8 mouse cellular contexts compared by ENCODE assay signal in the genomic region with DNA sequence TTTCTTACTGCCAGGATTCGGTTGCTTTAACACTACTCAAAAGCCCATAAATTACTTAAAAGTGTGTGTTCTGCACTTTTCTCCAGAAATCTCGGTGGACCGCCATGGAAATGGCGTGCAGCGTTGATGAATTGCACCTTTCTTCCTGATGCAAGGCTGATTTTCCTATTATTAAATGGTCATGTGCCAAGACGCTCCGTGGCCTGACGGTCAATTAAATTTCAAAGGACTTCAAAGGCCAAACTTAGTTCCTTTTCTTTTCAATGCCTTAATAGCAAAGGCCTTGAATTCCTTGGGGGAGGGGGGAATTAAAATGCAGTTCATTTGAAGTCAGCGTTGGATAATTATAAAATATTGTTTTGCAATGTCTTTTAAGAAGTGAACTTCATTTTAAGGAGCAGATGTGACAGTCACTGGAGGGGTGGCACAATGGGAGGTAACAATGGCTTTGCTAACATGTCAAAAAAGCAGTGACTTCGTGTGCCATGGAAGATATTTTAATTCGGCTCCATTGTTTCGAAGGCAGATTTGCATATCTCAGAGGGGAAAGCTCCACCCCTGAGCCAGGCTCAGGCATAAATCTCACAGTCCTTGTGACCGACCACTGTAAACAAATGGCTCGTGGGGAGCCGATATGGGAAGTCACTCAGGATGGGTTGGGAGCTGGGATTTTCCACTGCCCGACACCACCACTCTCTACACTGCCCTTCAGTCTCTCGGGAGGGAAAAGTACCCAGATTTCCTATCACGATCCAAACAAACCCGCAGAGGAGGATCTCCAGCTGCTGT. TPM values are rescaled to one million over a fixed set of nuclear protein-coding genes. Genes with fewer than 3 reads are reported as not detected.
DNase-seq lines count a peak whose midpoint lies in the region; ATAC-seq and TF ChIP-seq lines count a peak whose summit lies in the region.
"Had no signal": no experiment of that assay in that cellular context is flagged by ENCODE, and none has a peak within 500 bp of the region (broad histone marks: within the 10 kb centered on the region; RNA-seq: fewer than 3 reads in every experiment).

No protein-coding gene starts in this region.

- no peaks in the 10 kb centered on the region for H3K27me3 ChIP-seq in lung, postnatal 0 days (replicated peaks; ENCODE audit: insufficient read depth, low read length)
- no peaks in the 10 kb centered on the region for H3K27me3 ChIP-seq in forebrain, embryonic 15.5 days
- H3K27me3 ChIP-seq in thymus, adult 2 months (ENCODE audit: control insufficient read depth, insufficient read depth, low read length), result no peaks in the 10 kb centered on the region
- H3K27me3 ChIP-seq: megakaryocyte, embryonic 14.5 days had no signal

- no peak overlapping the region for H3K4me3 ChIP-seq in lung, postnatal 0 days (ENCODE audit: low read depth, low read length)
- H3K4me3 ChIP-seq in forebrain, embryonic 15.5 days, result no peak overlapping the region
- H3K4me3 ChIP-seq in thymus, adult 2 months (ENCODE audit: control insufficient read depth, insufficient read depth, low read length), result no peak overlapping the region
- H3K4me3 ChIP-seq: megakaryocyte, embryonic 14.5 days had no signal

- H3K4me1 ChIP-seq in lung, postnatal 0 days (ENCODE audit: insufficient read depth, low read depth, low read length), result no peaks in the 10 kb centered on the region; the same call in 1 of the 2 replicates
- peaks cover 11% of the 10 kb centered on the region for H3K4me1 ChIP-seq in forebrain, embryonic 15.5 days
- H3K4me1 ChIP-seq in thymus, adult 2 months (replicated peaks; ENCODE audit: control insufficient read depth, insufficient read depth, low read length), result no peaks in the 10 kb centered on the region

- TF ChIP-seq POLR2A in thymus, adult 2 months (IDR thresholded peaks at IDR 0.05; ENCODE audit: control insufficient read depth, extremely low read depth, insufficient read depth, low read length, poor library complexity), result no peak

- H3K4me2 ChIP-seq in lung, postnatal 0 days (replicated peaks; ENCODE audit: low read depth, low read length), result no peak overlapping the region
- peak overlapping the region; percentile 27 for H3K4me2 ChIP-seq in forebrain, embryonic 15.5 days (replicated peaks)

- ATAC-seq in lung, postnatal 0 days, result peak; percentile 38; the same call in 1 of the 2 replicates
- peak; percentile 48; the same call in 1 of the 2 replicates for ATAC-seq in forebrain, embryonic 15.5 days (replicated peaks)

- no peak for DNase-seq in lung, postnatal 0 days (ENCODE audit: low spot score)
- no peak for DNase-seq in lung, adult 18-20 months
- peak; percentile 43 for DNase-seq in kidney, postnatal 10 days
- DNase-seq in telencephalon, adult 2 months (ENCODE audit: low read depth, low spot score), result peak; percentile 11
- DNase-seq in thymus, adult 2 months, result no peak
- DNase-seq in cerebellum, adult 9-10 months, result no peak

- no peak for TF ChIP-seq CTCF in lung, postnatal 0 days (IDR thresholded peaks at IDR 0.05)
- no peak for TF ChIP-seq CTCF in thymus, adult 2 months (IDR thresholded peaks at IDR 0.05; ENCODE audit: borderline replicate concordance, control insufficient read depth, extremely low read depth, insufficient read depth, low read length, poor library complexity)

- TF ChIP-seq EP300 in lung, postnatal 0 days (IDR thresholded peaks at IDR 0.05), result no peak

- H3K9me3 ChIP-seq in lung, postnatal 0 days (ENCODE audit: low read length), result no peaks in the 10 kb centered on the region
- H3K9me3 ChIP-seq in forebrain, embryonic 15.5 days, result no peaks in the 10 kb centered on the region

- no peak overlapping the region for H3K27ac ChIP-seq in lung, postnatal 0 days (ENCODE audit: low read length)
- peak overlapping the region; percentile 37; the same call in 1 of the 2 replicates for H3K27ac ChIP-seq in forebrain, embryonic 15.5 days (replicated peaks)
- H3K27ac ChIP-seq in thymus, adult 2 months (ENCODE audit: control insufficient read depth, insufficient read depth, low read length), result no peak overlapping the region

- no peak overlapping the region for H3K9ac ChIP-seq in lung, postnatal 0 days (replicated peaks; ENCODE audit: low read depth)
- H3K9ac ChIP-seq in forebrain, embryonic 15.5 days (replicated peaks), result no peak overlapping the region

- WGBS in lung, postnatal 0 days, result 28% methylated on average over 19 of the region's 19 CpGs
- WGBS in forebrain, embryonic 15.5 days, result 6% methylated on average over 19 of the region's 19 CpGs
- WGBS in thymus, adult 2 months, result 72% methylated on average over 19 of the region's 19 CpGs

- no peaks in the 10 kb centered on the region for H3K36me3 ChIP-seq in lung, postnatal 0 days (ENCODE audit: insufficient read depth, low read length)
- no peaks in the 10 kb centered on the region for H3K36me3 ChIP-seq in forebrain, embryonic 15.5 days
- no peaks in the 10 kb centered on the region for H3K36me3 ChIP-seq in thymus, adult 2 months (ENCODE audit: control insufficient read depth, insufficient read depth, low read length)

RNA-seq across cellular contexts. Expression of a gene that starts 27.6 kb away (rescaled TPM):
- 6.9 and 7.2 TPM in 2 replicates for polyA plus RNA-seq in lung, postnatal 0 days (2015; fragmentation: Nextera tagmentation; extraction: Ambion mirVana)
- 7.1 and 7.5 TPM in 2 replicates for polyA plus RNA-seq in forebrain, embryonic 15.5 days (2015; fragmentation: Nextera tagmentation; extraction: Ambion mirVana)
- polyA plus RNA-seq in thymus, adult 2 months (2012; rRNA removed), result 17.1 and 20.4 TPM in 2 replicates

Comparison
In these comparisons a context has a peak if more than half of its experiments do, and no peak if none do; other contexts are left out.
1. DNase-seq: peak in kidney, postnatal 10 days (single experiment) and telencephalon, adult 2 months (single experiment); none in lung, postnatal 0 days (single experiment), lung, adult 18-20 months (0 of 2), thymus, adult 2 months (single experiment) and cerebellum, adult 9-10 months (single experiment).